Mouse (Mus musculus) forebrain, embryonic 14.5 days (tissue): ENCODE measurements around the gene Itgb6. TPM values are rescaled to one million over a fixed set of nuclear protein-coding genes. Genes with fewer than 3 reads are reported as not detected.

ENCODE experiments used
- ATAC-seq: fragments of 200-750 bp; cut with Nextera tagmentation; 2 replicates; pipeline ENCODE4 v1.8.0; 2017; ENCODE audit warnings: mild to moderate bottlenecking, moderate library complexity
- DNase-seq: peaks from one replicate; pipeline ENCODE4 v3.0.0-alpha.2; 2015; ENCODE audit warnings: low spot score
- H3K27ac ChIP-seq: fragments of 300-500 bp; sonication (generic); 2 replicates; pipeline ENCODE4 v1.5.1; 2014; ENCODE audit warnings: low read depth, mild to moderate bottlenecking, control low read depth, low read length, moderate library complexity
- H3K27me3 ChIP-seq: fragments of 300-500 bp; sonication (generic); replicated peaks from 2 replicates; pipeline ENCODE4 v1.6.1; 2014; ENCODE audit warnings: low read length, control low read depth, mixed read lengths; ENCODE audit not compliant: control insufficient read depth, insufficient read depth
- H3K36me3 ChIP-seq: fragments of 300-500 bp; sonication (generic); 2 replicates; pipeline ENCODE4 v1.6.1; 2014; ENCODE audit warnings: low read length, control low read depth; ENCODE audit not compliant: control insufficient read depth, insufficient read depth
- H3K4me1 ChIP-seq: fragments of 300-500 bp; sonication (generic); 2 replicates; pipeline ENCODE4 v1.6.1; 2014; ENCODE audit warnings: antibody characterized with exemption, low read length, control low read depth; ENCODE audit not compliant: control insufficient read depth, insufficient read depth
- H3K4me2 ChIP-seq: fragments of 300-500 bp; sonication (generic); 2 replicates; pipeline ENCODE4 v1.6.1; 2014; ENCODE audit warnings: mild to moderate bottlenecking, control low read depth, low read length
- H3K4me3 ChIP-seq: fragments of 300-500 bp; sonication (generic); 2 replicates; pipeline ENCODE4 v1.5.1; 2014; ENCODE audit warnings: low read depth, low read length, control low read depth
- H3K9ac ChIP-seq: fragments of 300-500 bp; sonication (generic); 2 replicates; pipeline ENCODE4 v1.6.1; 2014; ENCODE audit warnings: mild to moderate bottlenecking, low read length, control low read depth, moderate library complexity
- H3K9me3 ChIP-seq: fragments of 300-500 bp; sonication (generic); replicated peaks from 2 replicates; pipeline ENCODE4 v1.6.1; 2016; ENCODE audit warnings: low read length, control low read depth, mixed read lengths; ENCODE audit not compliant: control insufficient read depth
- WGBS: fragments of 180-500 bp; shearing (Covaris S2); extraction: QIAGEN DNeasy Blood & Tissue Kit; methylation state at CpG from one replicate; pipeline ENCODE4 v1.1.7; 2014; 5-methylcytosine and 5-hydroxymethylcytosine counted together
- polyA plus RNA-seq: library from polyadenylated mRNA; unstranded; fragments of >200 nt; fragmentation: Nextera tagmentation; extraction: Ambion mirVana; gene quantifications from 2 replicates; pipeline ENCODE4 v1.2.1, GENCODE M21; 2014

Itgb6 gene
- polyA plus RNA-seq, result 0.09 TPM in 2 replicates

GRCm38 (mm10) chr2:60722514-60722913 lies at the start of gene Itgb6:
Gene Itgb6, minus strand, starts transcription at chr2:60722643.
- DNase-seq (peak; percentile 85), ATAC-seq (peak; percentile 91)
- Histone ChIP-seq H3K9me3 (no peaks in the 10 kb centered on the region), H3K27me3 (0 out of 2 replicates have a peak, but pooled peaks cover 4% of the 10 kb centered on the region), H3K9ac (no peak within 1 kb of the TSS), H3K27ac (no peak within 1 kb of the TSS), H3K4me3 (no peak within 1 kb of the TSS), H3K36me3 (no peaks in the 10 kb centered on the region), H3K4me2 (peak within 1 kb of the TSS; percentile 6; the same call in 1 of the 2 replicates), H3K4me1 (no peaks in the 10 kb centered on the region)
- WGBS, result 25% methylated on average over 14 of the region's 14 CpGs

GRCm38 (mm10) chr2:60766420-60766819 lies 44.0 kb upstream of the Itgb6 start:
- Histone ChIP-seq H3K27me3 (no peaks in the 10 kb centered on the region), H3K9ac (no peak overlapping the region), H3K4me2 (no peak overlapping the region), H3K9me3 (no peaks in the 10 kb centered on the region; the same call in 1 of the 2 replicates), H3K36me3 (no peaks in the 10 kb centered on the region), H3K4me1 (no peaks in the 10 kb centered on the region), H3K27ac (no peak overlapping the region), H3K4me3 (no peak overlapping the region)
- no peak for DNase-seq
- no peak for ATAC-seq
- 72% methylated on average over 8 of the region's 8 CpGs for WGBS

- no peak overlapping the region for H3K27ac ChIP-seq
- H3K4me2 ChIP-seq, result no peak overlapping the region
- H3K4me1 ChIP-seq, result no peaks in the 10 kb centered on the region; the same call in 1 of the 2 replicates
- H3K9ac ChIP-seq, result no peak overlapping the region
- DNase-seq, result no peak
- H3K4me3 ChIP-seq, result no peak overlapping the region
- ATAC-seq, result no peak
- 84% methylated on average over 9 of the region's 9 CpGs for WGBS
- peaks cover 3% of the 10 kb centered on the region; the same call in 1 of the 2 replicates for H3K27me3 ChIP-seq
- H3K36me3 ChIP-seq, result no peaks in the 10 kb centered on the region
- H3K9me3 ChIP-seq, result no peaks in the 10 kb centered on the region
Observed at GRCm38 (mm10) chr2:60756218-60756617, 33.8 kb upstream of the Itgb6 start.

- no peak overlapping the region for H3K4me3 ChIP-seq
- H3K27ac ChIP-seq, result no peak overlapping the region
- H3K9ac ChIP-seq, result no peak overlapping the region
- peaks cover 3% of the 10 kb centered on the region; the same call in 1 of the 2 replicates for H3K27me3 ChIP-seq
- no peak for DNase-seq
- ATAC-seq, result no peak
- H3K36me3 ChIP-seq, result no peaks in the 10 kb centered on the region
- no peak overlapping the region for H3K4me2 ChIP-seq
- 97% methylated on average over 7 of the region's 7 CpGs for WGBS
- no peaks in the 10 kb centered on the region for H3K9me3 ChIP-seq
- no peaks in the 10 kb centered on the region; the same call in 1 of the 2 replicates for H3K4me1 ChIP-seq
Observed at GRCm38 (mm10) chr2:60755101-60755500, 32.7 kb upstream of the Itgb6 start.

- no peaks in the 10 kb centered on the region for H3K36me3 ChIP-seq
- DNase-seq (no peak), ATAC-seq (no peak)
- peaks cover 3% of the 10 kb centered on the region; the same call in 1 of the 2 replicates for H3K27me3 ChIP-seq
- WGBS, result 93% methylated on average over 9 of the region's 9 CpGs
- H3K4me1 ChIP-seq, result no peaks in the 10 kb centered on the region; the same call in 1 of the 2 replicates
- H3K4me3 ChIP-seq, result no peak overlapping the region
- H3K4me2 ChIP-seq, result no peak overlapping the region
- no peaks in the 10 kb centered on the region for H3K9me3 ChIP-seq
- H3K27ac ChIP-seq, result no peak overlapping the region
- H3K9ac ChIP-seq, result no peak overlapping the region
Observed at GRCm38 (mm10) chr2:60751274-60751673, 28.8 kb upstream of the Itgb6 start.

GRCm38 (mm10) chr2:60750591-60750990 lies 28.1 kb upstream of the Itgb6 start:
- ATAC-seq, result no peak
- Histone ChIP-seq H3K27me3 (peaks cover 3% of the 10 kb centered on the region; the same call in 1 of the 2 replicates), H3K9me3 (no peaks in the 10 kb centered on the region), H3K27ac (no peak overlapping the region), H3K4me2 (no peak overlapping the region), H3K4me3 (no peak overlapping the region), H3K4me1 (no peaks in the 10 kb centered on the region), H3K9ac (no peak overlapping the region), H3K36me3 (no peaks in the 10 kb centered on the region)
- 95% methylated on average over 3 of the region's 3 CpGs for WGBS
- DNase-seq, result no peak

- Histone ChIP-seq H3K9ac (no peak overlapping the region), H3K36me3 (no peaks in the 10 kb centered on the region), H3K9me3 (no peaks in the 10 kb centered on the region), H3K4me3 (no peak overlapping the region), H3K27me3 (no peaks in the 10 kb centered on the region), H3K4me1 (no peaks in the 10 kb centered on the region), H3K27ac (no peak overlapping the region), H3K4me2 (no peak overlapping the region)
- 96% methylated on average over 1 of the region's 1 CpGs for WGBS
- no peak for ATAC-seq
- no peak for DNase-seq
Observed at GRCm38 (mm10) chr2:60748585-60748984, 26.1 kb upstream of the Itgb6 start.

GRCm38 (mm10) chr2:60747590-60747989 lies 25.1 kb upstream of the Itgb6 start:
- Histone ChIP-seq H3K36me3 (no peaks in the 10 kb centered on the region), H3K4me3 (no peak overlapping the region), H3K9me3 (no peaks in the 10 kb centered on the region), H3K27me3 (no peaks in the 10 kb centered on the region), H3K27ac (no peak overlapping the region), H3K9ac (no peak overlapping the region), H3K4me2 (no peak overlapping the region), H3K4me1 (no peaks in the 10 kb centered on the region)
- no peak for DNase-seq
- 82% methylated on average over 3 of the region's 3 CpGs for WGBS
- ATAC-seq, result no peak

GRCm38 (mm10) chr2:60744674-60745073 lies 22.2 kb upstream of the Itgb6 start:
- DNase-seq (no peak), ATAC-seq (no peak)
- no peak overlapping the region for H3K27ac ChIP-seq
- no peak overlapping the region for H3K4me3 ChIP-seq
- 74% methylated on average over 3 of the region's 3 CpGs for WGBS
- no peaks in the 10 kb centered on the region for H3K9me3 ChIP-seq
- H3K9ac ChIP-seq, result no peak overlapping the region
- H3K36me3 ChIP-seq, result no peaks in the 10 kb centered on the region
- H3K4me1 ChIP-seq, result no peaks in the 10 kb centered on the region
- H3K4me2 ChIP-seq, result no peak overlapping the region
- H3K27me3 ChIP-seq, result no peaks in the 10 kb centered on the region
